In genomic region chr17:80289280-80290073, GRCm38 (mm10) we compare ENCODE assay signal across 7 mouse cellular contexts. TPM values are rescaled to one million over a fixed set of nuclear protein-coding genes. Genes with fewer than 3 reads are reported as not detected.
DNase-seq lines count a peak whose midpoint lies in the region; ATAC-seq lines count a peak whose summit lies in the region.

No protein-coding gene starts in this region.

- no peaks in the 10 kb centered on the region for H3K9me3 ChIP-seq in neural tube, embryonic 11.5 days (ENCODE audit: control insufficient read depth, low read length)
- no peaks in the 10 kb centered on the region for H3K9me3 ChIP-seq in embryonic facial prominence, embryonic 11.5 days (replicated peaks; ENCODE audit: control insufficient read depth, low read length)
- H3K9me3 ChIP-seq in intestine, embryonic 14.5 days (ENCODE audit: control insufficient read depth, low read length), result no peaks in the 10 kb centered on the region

- WGBS in neural tube, embryonic 11.5 days, result 2% methylated on average over 30 of the region's 30 CpGs
- under 1% methylated on average over 30 of the region's 30 CpGs for WGBS in embryonic facial prominence, embryonic 11.5 days
- under 1% methylated on average over 30 of the region's 30 CpGs for WGBS in intestine, embryonic 14.5 days

- no peaks in the 10 kb centered on the region for H3K36me3 ChIP-seq in neural tube, embryonic 11.5 days (ENCODE audit: control insufficient read depth, insufficient read depth, low read length)
- H3K36me3 ChIP-seq in embryonic facial prominence, embryonic 11.5 days (replicated peaks; ENCODE audit: control insufficient read depth, insufficient read depth, low read depth, low read length), result no peaks in the 10 kb centered on the region
- H3K36me3 ChIP-seq in intestine, embryonic 14.5 days (ENCODE audit: control insufficient read depth, insufficient read depth, low read length), result no peaks in the 10 kb centered on the region

- H3K27me3 ChIP-seq in neural tube, embryonic 11.5 days (ENCODE audit: control insufficient read depth, insufficient read depth, low read length), result no peaks in the 10 kb centered on the region
- H3K27me3 ChIP-seq in embryonic facial prominence, embryonic 11.5 days (ENCODE audit: control insufficient read depth, insufficient read depth, low read length), result no peaks in the 10 kb centered on the region
- no peaks in the 10 kb centered on the region for H3K27me3 ChIP-seq in intestine, embryonic 14.5 days (replicated peaks; ENCODE audit: control insufficient read depth, insufficient read depth, low read length)

- H3K4me1 ChIP-seq in neural tube, embryonic 11.5 days (ENCODE audit: control insufficient read depth, insufficient read depth, low read length), result 0 out of 2 replicates have a peak, but pooled peaks cover 5% of the 10 kb centered on the region
- H3K4me1 ChIP-seq in embryonic facial prominence, embryonic 11.5 days (ENCODE audit: control insufficient read depth, insufficient read depth, low read length), result no peaks in the 10 kb centered on the region
- H3K4me1 ChIP-seq in intestine, embryonic 14.5 days (replicated peaks; ENCODE audit: control insufficient read depth, insufficient read depth, low read length), result peaks cover 6% of the 10 kb centered on the region; the same call in 1 of the 2 replicates

- peak overlapping the region; percentile 75 for H3K4me2 ChIP-seq in neural tube, embryonic 11.5 days (ENCODE audit: low read depth)
- H3K4me2 ChIP-seq in embryonic facial prominence, embryonic 11.5 days (ENCODE audit: low read depth, low read length), result peak overlapping the region; percentile 62
- peak overlapping the region; percentile 72 for H3K4me2 ChIP-seq in intestine, embryonic 14.5 days (ENCODE audit: low read length)

- H3K27ac ChIP-seq in neural tube, embryonic 11.5 days (ENCODE audit: low read depth, low read length), result peak overlapping the region; percentile 75
- H3K27ac ChIP-seq in embryonic facial prominence, embryonic 11.5 days (replicated peaks; ENCODE audit: low read depth, low read length), result peak overlapping the region; percentile 53
- H3K27ac ChIP-seq in intestine, embryonic 14.5 days (ENCODE audit: low read depth), result peak overlapping the region; percentile 83

- peak overlapping the region; percentile 84 for H3K9ac ChIP-seq in neural tube, embryonic 11.5 days (ENCODE audit: low read length)
- H3K9ac ChIP-seq in embryonic facial prominence, embryonic 11.5 days (replicated peaks; ENCODE audit: low read length), result peak overlapping the region; percentile 65
- peak overlapping the region; percentile 72 for H3K9ac ChIP-seq in intestine, embryonic 14.5 days (ENCODE audit: low read length)

- ATAC-seq in neural tube, embryonic 11.5 days (ENCODE audit: insufficient read depth, low FRiP score, low TSS enrichment), result no peak; the same call in 1 of the 2 replicates
- no peak; the same call in 1 of the 2 replicates for ATAC-seq in embryonic facial prominence, embryonic 11.5 days (replicated peaks; ENCODE audit: insufficient number of reproducible peaks, low FRiP score, low TSS enrichment, low read depth)
- no peak for ATAC-seq in intestine, embryonic 14.5 days (replicated peaks; ENCODE audit: low FRiP score, low TSS enrichment, low read depth)
- peak; percentile 38; the same call in 1 of the 2 replicates for ATAC-seq in monocyte, adult 5-6 weeks (replicated peaks; ENCODE audit: insufficient number of reproducible peaks, low FRiP score, low TSS enrichment, poor library complexity, severe bottlenecking)

- peak overlapping the region; percentile 78 for H3K4me3 ChIP-seq in neural tube, embryonic 11.5 days (ENCODE audit: low read depth, low read length)
- peak overlapping the region; percentile 63 for H3K4me3 ChIP-seq in embryonic facial prominence, embryonic 11.5 days (ENCODE audit: low read depth, low read length)
- H3K4me3 ChIP-seq in intestine, embryonic 14.5 days (ENCODE audit: low read depth, low read length), result peak overlapping the region; percentile 88

- DNase-seq in neural tube, embryonic 11.5 days (ENCODE audit: low spot score), result peak; percentile 57
- DNase-seq in neural tube, embryonic 10.5 days (ENCODE audit: extremely low spot score, low spot score), result no peak
- DNase-seq in embryonic facial prominence, embryonic 11.5 days (ENCODE audit: low spot score), result peak; percentile 44
- DNase-seq in intestine, embryonic 14.5 days (ENCODE audit: low spot score), result no peak
- no peak for DNase-seq in cerebellum, adult 11 months
- no peak for DNase-seq in lung, adult 18-20 months

RNA-seq across cellular contexts. Expression of gene Morn2, which starts 0.5 kb away (rescaled TPM):
- 29.8 and 32.4 TPM in 2 replicates for polyA plus RNA-seq in neural tube, embryonic 11.5 days (2014; fragmentation: Nextera tagmentation; extraction: Ambion mirVana)
- 22.4 and 26.1 TPM in 2 replicates for polyA plus RNA-seq in embryonic facial prominence, embryonic 11.5 days (2014; fragmentation: Nextera tagmentation; extraction: Ambion mirVana)
- polyA plus RNA-seq in intestine, embryonic 14.5 days (2014; fragmentation: Nextera tagmentation; extraction: Ambion mirVana), result 25.4 and 26.9 TPM in 2 replicates
- 2.5 TPM in 1 of 3 replicates, not detected in the others for total RNA-seq in monocyte, adult 5-6 weeks (2017)

RNA-seq across cellular contexts. Expression of gene Dhx57, which starts 0.8 kb away (rescaled TPM):
- polyA plus RNA-seq in neural tube, embryonic 11.5 days (2014; fragmentation: Nextera tagmentation; extraction: Ambion mirVana), result 27.8 and 29.9 TPM in 2 replicates
- 19.1 and 20.8 TPM in 2 replicates for polyA plus RNA-seq in embryonic facial prominence, embryonic 11.5 days (2014; fragmentation: Nextera tagmentation; extraction: Ambion mirVana)
- 16.6 and 18.9 TPM in 2 replicates for polyA plus RNA-seq in intestine, embryonic 14.5 days (2014; fragmentation: Nextera tagmentation; extraction: Ambion mirVana)
- 18.1 to 38.1 TPM (median 33.2 TPM) in 3 replicates for total RNA-seq in monocyte, adult 5-6 weeks (2017)

RNA-seq across cellular contexts. Expression of gene Arhgef33, which starts 17.7 kb away (rescaled TPM):
- 0.55 and 1.3 TPM in 2 replicates for polyA plus RNA-seq in neural tube, embryonic 11.5 days (2014; fragmentation: Nextera tagmentation; extraction: Ambion mirVana)
- 0.72 and 1.1 TPM in 2 replicates for polyA plus RNA-seq in embryonic facial prominence, embryonic 11.5 days (2014; fragmentation: Nextera tagmentation; extraction: Ambion mirVana)
- 0.34 and 0.99 TPM in 2 replicates for polyA plus RNA-seq in intestine, embryonic 14.5 days (2014; fragmentation: Nextera tagmentation; extraction: Ambion mirVana)
- 3.4 TPM in 1 of 3 replicates, not detected in the others for total RNA-seq in monocyte, adult 5-6 weeks (2017)

Comparison
In these comparisons a context has a peak if more than half of its experiments do, and no peak if none do; other contexts are left out.
1. DNase-seq: peak in neural tube, embryonic 11.5 days (single experiment) and embryonic facial prominence, embryonic 11.5 days (single experiment); none in neural tube, embryonic 10.5 days (single experiment), intestine, embryonic 14.5 days (single experiment), cerebellum, adult 11 months (single experiment) and lung, adult 18-20 months (0 of 2).
2. Peak in every context shown above with its lines, with median percentiles within 50 percentile points of each other: H3K27ac ChIP-seq, H3K4me2 ChIP-seq, H3K4me3 ChIP-seq and H3K9ac ChIP-seq.